Mouse (Mus musculus) forebrain, embryonic 12.5 days (tissue): Measurements from ENCODE around the gene Gm17093. TPM values are rescaled to one million over a fixed set of nuclear protein-coding genes. Genes with fewer than 3 reads are reported as not detected.
"Not testable (repeated sequence)": the region's sequence is repeated elsewhere in the genome, so short reads cannot be mapped to it uniquely, and the experiment has no call there.

Source experiments
- ATAC-seq: fragments of 200-750 bp; cut with Nextera tagmentation; 2 replicates; pipeline ENCODE4 v1.8.0; 2017; ENCODE audit warnings: moderate TSS enrichment; ENCODE audit not compliant: low FRiP score
- H3K27ac ChIP-seq: fragments of 300-500 bp; sonication (generic); 2 replicates; pipeline ENCODE4 v1.5.1; 2016; ENCODE audit warnings: mild to moderate bottlenecking
- H3K27me3 ChIP-seq: fragments of 300-500 bp; sonication (generic); 2 replicates; pipeline ENCODE4 v1.6.1; 2016; ENCODE audit warnings: mild to moderate bottlenecking
- H3K36me3 ChIP-seq: fragments of 300-500 bp; sonication (generic); replicated peaks from 2 replicates; pipeline ENCODE4 v1.6.1; 2016; ENCODE audit warnings: mild to moderate bottlenecking
- H3K4me1 ChIP-seq: fragments of 300-500 bp; sonication (generic); 2 replicates; pipeline ENCODE4 v1.6.1; 2016
- H3K4me2 ChIP-seq: fragments of 300-500 bp; sonication (generic); 2 replicates; pipeline ENCODE4 v1.6.1; 2016; ENCODE audit warnings: mild to moderate bottlenecking, moderate library complexity
- H3K4me3 ChIP-seq: fragments of 300-500 bp; sonication (generic); replicated peaks from 2 replicates; pipeline ENCODE4 v1.5.1; 2016; ENCODE audit warnings: mild to moderate bottlenecking
- H3K9ac ChIP-seq: fragments of 300-500 bp; sonication (generic); 2 replicates; pipeline ENCODE4 v1.6.1; 2016; ENCODE audit warnings: mild to moderate bottlenecking
- H3K9me3 ChIP-seq: fragments of 300-500 bp; sonication (generic); 2 replicates; pipeline ENCODE4 v1.6.1; 2016
- WGBS: fragments of 180-500 bp; shearing (Covaris S2); methylation state at CpG from one replicate; pipeline ENCODE4 v1.1.7; 2016; 5-methylcytosine and 5-hydroxymethylcytosine counted together
- polyA plus RNA-seq: library from polyadenylated mRNA; unstranded; fragments of >200 nt; fragmentation: Nextera tagmentation; extraction: Ambion mirVana; gene quantifications from 2 replicates; pipeline ENCODE4 v1.2.1, GENCODE M21; 2016

Gene Gm17093
- polyA plus RNA-seq = not detected in 2 replicates

GRCm38 (mm10) chr14:44517976-44518375, at the start of gene Gm17093:
Gene Gm17093 (plus strand): TSS chr14:44518276.
- WGBS = 85% methylated on average over 5 of the region's 5 CpGs
- not testable (repeated sequence) for H3K36me3 ChIP-seq

GRCm38 (mm10) chr14:44492163-44492562, 25.9 kb upstream of the Gm17093 start, which contains the start of gene BC061237:
Gene BC061237 (plus strand): TSS chr14:44492463.
- not testable (repeated sequence) for H3K4me3 ChIP-seq, H3K27ac ChIP-seq, H3K4me2 ChIP-seq, H3K9ac ChIP-seq, H3K36me3 ChIP-seq, H3K27me3 ChIP-seq, ATAC-seq, H3K9me3 ChIP-seq, H3K4me1 ChIP-seq
- 100% methylated on average over 1 of the region's 1 CpGs for WGBS

More at GRCm38 (mm10) chr14:44517976-44518375, at the start of gene Gm17093:
- not testable (repeated sequence) for H3K4me3 ChIP-seq, H3K27me3 ChIP-seq, H3K4me1 ChIP-seq, H3K4me2 ChIP-seq, ATAC-seq, H3K9ac ChIP-seq, H3K9me3 ChIP-seq, H3K27ac ChIP-seq

- not testable (repeated sequence) for H3K4me2 ChIP-seq, H3K36me3 ChIP-seq, H3K9ac ChIP-seq, H3K4me1 ChIP-seq, H3K4me3 ChIP-seq, H3K27ac ChIP-seq, H3K27me3 ChIP-seq, H3K9me3 ChIP-seq, ATAC-seq
- WGBS = 88% methylated on average over 5 of the region's 5 CpGs
Observed at GRCm38 (mm10) chr14:44547961-44548360, 29.9 kb downstream of the Gm17093 start.

Other genes starting within 250 kb of the Gm17093 start
- gene Gm8220, start 232.7 kb upstream of the Gm17093 start, polyA plus RNA-seq = not detected in 2 replicates
- gene Gm5930, start 179.7 kb upstream of the Gm17093 start, polyA plus RNA-seq = not detected in 2 replicates
- not detected in 2 replicates for gene Gm8229, start 152.9 kb upstream of the Gm17093 start, polyA plus RNA-seq
- not detected in 2 replicates for gene Gm3371, start 107.6 kb upstream of the Gm17093 start, polyA plus RNA-seq
- not detected in 2 replicates for gene Gm8232, start 84.6 kb upstream of the Gm17093 start, polyA plus RNA-seq
- gene BC061237, start 25.8 kb upstream of the Gm17093 start, polyA plus RNA-seq = not detected in 2 replicates
- gene Gm8247, start 64.9 kb downstream of the Gm17093 start, polyA plus RNA-seq = not detected in 2 replicates
- not detected in 2 replicates for gene Gm5624, start 109.7 kb downstream of the Gm17093 start, polyA plus RNA-seq
- not detected in 2 replicates for gene Gm8257, start 188.2 kb downstream of the Gm17093 start, polyA plus RNA-seq
- gene Gm8267, start 232.1 kb downstream of the Gm17093 start, polyA plus RNA-seq = not detected in 2 replicates